Mouse (Mus musculus) adrenal gland, adult 2 months (tissue): ENCODE results near the gene Naxe. TPM values are rescaled to one million over a fixed set of nuclear protein-coding genes. Genes with fewer than 3 reads are reported as not detected.

ENCODE experiments used
- DNase-seq: peaks from one replicate; pipeline ENCODE4 v3.0.0; 2021
- polyA plus RNA-seq: library from polyadenylated mRNA; depleted of rRNA; stranded (reverse); fragments of >200 nt; gene quantifications from 2 replicates; pipeline ENCODE4 v1.2.3, GENCODE M21; 2012; rRNA removed
- total RNA-seq, 2 experiments: library from RNA; stranded (reverse); gene quantifications; 2 replicates each; pipeline ENCODE4 v1.2.3; 2021

The Naxe gene
- total and polyA plus RNA-seq, 3 experiments = 113 to 155 (median 142) TPM

- no peak for DNase-seq
Measured at GRCm38 (mm10) chr3:88057030-88057429, 1.3 kb downstream of the Naxe start.

- no peak for DNase-seq
Measured at GRCm38 (mm10) chr3:88049532-88049931, 8.8 kb downstream of the Naxe start.

DNA sequence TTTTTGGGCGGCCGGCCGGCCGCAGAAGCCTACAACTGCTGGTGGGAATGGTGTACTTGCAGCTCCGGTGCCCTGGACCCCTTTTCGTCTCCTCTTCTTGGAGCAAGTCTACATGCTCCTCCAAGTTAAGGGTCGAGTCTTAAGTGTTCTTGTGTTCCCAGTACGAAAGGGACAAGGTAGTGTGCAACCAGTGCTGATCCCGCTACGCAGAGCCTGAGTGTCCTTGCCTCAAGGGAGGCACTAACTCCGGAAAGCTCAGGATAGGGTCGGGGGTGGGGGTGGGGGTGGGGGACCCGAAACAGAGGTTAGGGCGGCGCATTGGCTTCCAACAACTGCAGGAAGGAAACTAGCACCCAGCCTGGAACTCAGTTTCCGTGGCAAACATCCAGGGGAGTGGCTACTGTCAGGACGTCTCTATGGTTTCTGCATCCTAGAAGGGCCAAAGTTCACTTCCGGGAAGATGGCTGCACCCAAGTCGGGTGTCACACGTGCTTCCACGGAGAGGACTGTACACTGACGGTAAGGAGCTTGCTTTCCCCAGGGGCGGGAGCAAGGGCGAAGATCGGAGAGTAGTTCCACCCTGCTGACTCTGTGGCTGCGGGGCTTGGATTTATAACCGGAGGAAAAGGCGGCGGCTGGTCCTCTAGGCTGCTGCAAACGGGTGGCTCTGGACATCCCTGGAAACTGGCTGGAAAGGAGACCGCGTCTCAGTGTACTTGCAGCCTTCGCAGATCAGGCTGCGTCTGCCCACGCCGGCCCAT lies 15.5 kb downstream of the Naxe start, which contains the start of gene Gpatch4:
TSS of gene Gpatch4 (plus strand) at position 448 of the 761 bp plus-strand sequence.
- peak; percentile 91 for DNase-seq

GRCm38 (mm10) chr3:88035561-88036293 lies 22.6 kb downstream of the Naxe start:
- no peak for DNase-seq

- no peak for DNase-seq
Measured at GRCm38 (mm10) chr3:88033506-88033905, 24.8 kb downstream of the Naxe start.

- peak; percentile 67 for DNase-seq
Measured at GRCm38 (mm10) chr3:88030608-88031395, 27.5 kb downstream of the Naxe start.

- no peak for DNase-seq
Measured at GRCm38 (mm10) chr3:88027434-88028186, 30.7 kb downstream of the Naxe start, which contains the start of gene Hapln2. Gene Hapln2, minus strand, starts transcription at chr3:88027583.

GRCm38 (mm10) chr3:88026823-88027222 lies 31.5 kb downstream of the Naxe start:
- DNase-seq = no peak

- no peak for DNase-seq
Measured at GRCm38 (mm10) chr3:88023192-88024074, 34.9 kb downstream of the Naxe start.

DNA sequence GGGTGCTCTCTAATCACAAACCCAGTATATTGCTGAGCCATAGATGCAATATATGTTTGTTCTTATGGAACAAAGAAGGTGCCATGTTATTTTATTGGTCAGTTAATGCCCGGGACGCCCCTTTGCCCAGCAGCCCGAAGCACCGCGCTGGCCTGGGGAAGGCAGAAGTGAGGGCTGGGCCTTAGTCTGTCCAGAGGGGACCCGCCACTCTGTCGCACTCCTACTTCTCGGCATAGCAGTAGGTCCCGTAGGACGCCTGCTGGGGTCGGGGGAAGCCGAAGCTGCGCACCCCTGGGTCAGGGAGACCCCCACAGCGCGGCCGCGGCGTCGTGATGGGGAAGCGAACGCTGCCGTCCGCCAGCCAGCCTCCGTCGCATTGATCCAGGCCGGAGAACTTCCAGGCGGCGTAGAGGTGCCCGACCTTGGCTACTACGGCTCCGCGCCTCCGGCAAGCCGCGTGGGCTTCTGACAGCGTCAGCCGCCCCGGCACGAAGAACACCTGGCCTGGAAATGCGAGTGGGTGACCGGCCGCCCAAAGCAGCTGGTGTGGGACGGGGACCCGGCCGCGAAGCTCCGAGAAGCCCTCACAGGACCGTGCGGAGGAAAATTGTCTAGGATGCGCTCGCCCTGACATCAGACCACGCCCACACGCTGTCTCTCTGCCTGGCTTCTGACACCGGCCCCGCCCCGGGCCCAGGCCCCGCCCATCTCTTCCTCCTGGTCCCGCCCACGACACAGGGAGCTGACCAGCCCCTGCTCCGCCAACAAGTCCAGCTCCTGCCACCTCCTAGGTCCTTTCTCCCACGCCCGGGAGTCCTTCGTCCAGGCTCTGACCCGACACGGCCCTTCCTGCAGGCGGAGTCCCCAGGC lies 35.7 kb downstream of the Naxe start:
- DNase-seq = peak; percentile 98

GRCm38 (mm10) chr3:88010634-88011265 lies 47.5 kb downstream of the Naxe start:
- DNase-seq = no peak

Other genes starting within 250 kb of the Naxe start
- gene Pear1, start 234.2 kb downstream of the Naxe start, total RNA-seq = 10 to 100 TPM; 20.0 to 23.9 TPM
- gene Pear1, start 234.2 kb downstream of the Naxe start, polyA plus RNA-seq = 63.3 and 71.7 TPM in 2 replicates
- under 1 TPM; 0.17 to 0.31 TPM for gene Sh2d2a, start 211.7 kb downstream of the Naxe start, total RNA-seq
- gene Sh2d2a, start 211.7 kb downstream of the Naxe start, polyA plus RNA-seq = 0.30 and 0.39 TPM in 2 replicates
- gene Prcc, start 172.9 kb downstream of the Naxe start, total RNA-seq = 10 to 100 TPM; 48.0 to 52.0 TPM
- gene Prcc, start 172.9 kb downstream of the Naxe start, polyA plus RNA-seq = 28.5 and 32.5 TPM in 2 replicates
- gene Hdgf, start 152.2 kb downstream of the Naxe start, total RNA-seq = 100 to 1,000 TPM; 181 to 206 TPM
- gene Hdgf, start 152.2 kb downstream of the Naxe start, polyA plus RNA-seq = 54.3 and 64.8 TPM in 2 replicates
- 100 to 1,000 TPM; 114 to 120 TPM for gene Mrpl24, start 139.0 kb downstream of the Naxe start, total RNA-seq
- gene Mrpl24, start 139.0 kb downstream of the Naxe start, polyA plus RNA-seq = 15.1 and 18.0 TPM in 2 replicates
- 10 to 100 TPM; 16.3 to 21.4 TPM for gene Isg20l2, start 128.2 kb downstream of the Naxe start, total RNA-seq
- gene Isg20l2, start 128.2 kb downstream of the Naxe start, polyA plus RNA-seq = 9.4 and 9.7 TPM in 2 replicates
- gene Rrnad1, start 127.8 kb downstream of the Naxe start, total RNA-seq = 10 to 100 TPM; 13.1 to 16.3 TPM
- 41.5 and 44.6 TPM in 2 replicates for gene Rrnad1, start 127.8 kb downstream of the Naxe start, polyA plus RNA-seq
- gene Crabp2, start 109.8 kb downstream of the Naxe start, total RNA-seq = under 1 TPM; 0.52 to 0.72 TPM
- 0.47 TPM in 1 of 2 replicates, not detected in the other for gene Crabp2, start 109.8 kb downstream of the Naxe start, polyA plus RNA-seq
- gene Nes, start 87.4 kb downstream of the Naxe start, total RNA-seq = 1 to 10 TPM; 7.0 to 9.2 TPM
- 3.5 and 7.0 TPM in 2 replicates for gene Nes, start 87.4 kb downstream of the Naxe start, polyA plus RNA-seq
- gene Bcan, start 58.3 kb downstream of the Naxe start, total RNA-seq = 10 to 100 TPM; 52.6 to 54.9 TPM
- 127 and 132 TPM in 2 replicates for gene Bcan, start 58.3 kb downstream of the Naxe start, polyA plus RNA-seq
- gene Hapln2, start 30.9 kb downstream of the Naxe start, total RNA-seq = not detected
- 0.65 TPM in 1 of 2 replicates, not detected in the other for gene Hapln2, start 30.9 kb downstream of the Naxe start, polyA plus RNA-seq
- gene Gpatch4, start 15.4 kb downstream of the Naxe start, total RNA-seq = 10 to 100 TPM; 13.9 to 16.6 TPM
- 2.3 and 3.5 TPM in 2 replicates for gene Gpatch4, start 15.4 kb downstream of the Naxe start, polyA plus RNA-seq
- not detected for gene Ttc24, start 19.8 kb upstream of the Naxe start, total RNA-seq
- not detected in 2 replicates for gene Ttc24, start 19.8 kb upstream of the Naxe start, polyA plus RNA-seq
- 1 to 10 TPM in 1 of 2 experiments, under 1 TPM in 1; 0.69 to 1.1 TPM for gene Iqgap3, start 23.5 kb upstream of the Naxe start, total RNA-seq
- gene Iqgap3, start 23.5 kb upstream of the Naxe start, polyA plus RNA-seq = 3.0 and 3.6 TPM in 2 replicates
- gene Mef2d, start 83.9 kb upstream of the Naxe start, total RNA-seq = 100 to 1,000 TPM in 1 of 2 experiments, 10 to 100 TPM in 1; 78.4 to 114 TPM
- gene Mef2d, start 83.9 kb upstream of the Naxe start, polyA plus RNA-seq = 173 and 185 TPM in 2 replicates
- gene Rhbg, start 196.2 kb upstream of the Naxe start, total RNA-seq = 10 to 100 TPM in 1 of 2 experiments, 1 to 10 TPM in 1; 8.5 to 18.3 TPM
- 0.76 and 1.8 TPM in 2 replicates for gene Rhbg, start 196.2 kb upstream of the Naxe start, polyA plus RNA-seq
- 1 to 10 TPM; 1.7 to 1.9 TPM for gene Gm38392, start 228.7 kb upstream of the Naxe start, total RNA-seq
- gene Gm38392, start 228.7 kb upstream of the Naxe start, polyA plus RNA-seq = 0.26 TPM in 1 of 2 replicates, not detected in the other
- 10 to 100 TPM in 1 of 2 experiments, 1 to 10 TPM in 1; 5.7 to 10.6 TPM for gene Tsacc, start 238.5 kb upstream of the Naxe start, total RNA-seq
- 1.9 and 2.3 TPM in 2 replicates for gene Tsacc, start 238.5 kb upstream of the Naxe start, polyA plus RNA-seq
- gene Cct3, start 238.6 kb upstream of the Naxe start, total RNA-seq = 100 to 1,000 TPM; 218 to 316 TPM
- gene Cct3, start 238.6 kb upstream of the Naxe start, polyA plus RNA-seq = 48.9 and 64.9 TPM in 2 replicates